Mouse (Mus musculus): ENCODE measurements at regions not wholly inside any gene's neighbourhood (a gene's known extent, or its start where the extent isn't known, plus 50 kb on each side); places are given as distances from the start of the nearest gene placed in this dataset.
A peak's percentile ranks its signal among the peaks of the same experiment; 100 is the strongest.

- DNase-seq (ENCODE audit: extremely low spot score in 1 of 2, low spot score in 1 of 2): no peak
Observed at GRCm38 (mm10) chr10:66337994-66338393, 757.9 kb upstream of the Jmjd1c start.

DNA sequence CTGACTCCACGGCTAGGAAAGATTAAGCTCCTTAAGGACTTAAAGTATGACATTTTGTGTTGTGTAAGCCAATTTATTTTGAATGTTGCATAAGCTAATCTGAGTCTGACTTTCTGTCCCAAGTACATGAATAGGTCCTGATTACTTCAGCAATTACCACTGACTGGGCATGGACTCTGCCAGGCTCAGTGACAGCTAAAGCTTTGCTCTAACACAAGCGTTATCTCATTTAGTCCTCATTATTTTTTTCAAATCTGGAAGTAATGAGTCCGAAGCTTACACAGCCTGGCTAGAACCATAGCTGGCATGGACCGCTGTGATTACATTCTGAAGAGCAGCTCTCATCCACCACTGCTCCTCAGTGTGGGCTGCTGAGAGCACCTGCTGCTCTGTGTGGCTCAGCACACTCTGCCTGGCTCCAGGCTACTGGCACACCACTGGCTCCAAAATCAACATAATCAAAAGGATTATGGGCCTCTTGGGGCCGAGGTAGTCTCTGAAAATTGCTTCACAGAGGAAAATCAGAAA is 753.0 kb upstream of the Jmjd1c start:
- DNase-seq (ENCODE audit: extremely low spot score in 1 of 2, low spot score in 1 of 2): no peak

GRCm38 (mm10) chr10:66348398-66348797 is 747.5 kb upstream of the Jmjd1c start:
- no peak for DNase-seq (ENCODE audit: extremely low spot score in 1 of 2, low spot score in 1 of 2)

DNA sequence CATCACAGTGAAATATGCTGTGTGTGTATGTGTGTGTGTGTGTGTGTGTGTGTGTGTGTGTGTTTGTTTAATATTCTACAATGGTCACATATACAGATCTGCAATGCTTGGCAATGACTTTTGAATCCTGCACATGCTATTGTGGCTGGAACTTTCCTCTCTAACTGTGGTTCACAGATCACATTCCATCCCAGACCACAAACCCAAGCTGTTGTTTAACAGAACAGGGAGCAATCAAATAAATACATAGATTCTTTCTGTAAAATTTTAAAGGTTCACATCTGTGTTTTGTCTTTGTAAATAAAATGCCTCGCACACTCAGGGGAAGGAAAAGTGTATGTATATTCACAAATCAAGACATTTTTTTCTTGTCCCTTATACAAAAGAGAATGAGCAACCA is 744.9 kb upstream of the Jmjd1c start:
- DNase-seq (ENCODE audit: extremely low spot score in 1 of 2, low spot score in 1 of 2): no peak

DNA sequence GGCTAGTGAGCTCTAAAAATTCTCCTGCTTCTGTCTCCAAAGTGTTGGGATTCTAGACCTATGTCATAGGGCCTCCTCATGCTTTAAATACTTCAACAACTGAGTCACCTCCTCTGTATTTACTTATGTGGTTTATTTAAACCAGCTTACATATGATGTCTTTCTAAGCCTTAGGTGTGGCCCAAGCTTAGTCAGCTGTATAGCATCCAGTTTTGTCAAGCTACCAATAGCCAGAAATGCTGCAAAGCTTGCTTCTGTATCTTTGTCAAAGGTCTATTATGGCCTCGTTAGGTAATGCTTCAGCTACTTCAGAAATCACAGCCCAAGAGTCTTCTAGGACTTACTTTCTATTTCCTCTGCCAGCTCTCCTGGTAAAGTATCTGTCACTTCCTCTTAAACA is 741.9 kb upstream of the Jmjd1c start:
- no peak for DNase-seq (ENCODE audit: extremely low spot score in 1 of 2, low spot score in 1 of 2)

DNA sequence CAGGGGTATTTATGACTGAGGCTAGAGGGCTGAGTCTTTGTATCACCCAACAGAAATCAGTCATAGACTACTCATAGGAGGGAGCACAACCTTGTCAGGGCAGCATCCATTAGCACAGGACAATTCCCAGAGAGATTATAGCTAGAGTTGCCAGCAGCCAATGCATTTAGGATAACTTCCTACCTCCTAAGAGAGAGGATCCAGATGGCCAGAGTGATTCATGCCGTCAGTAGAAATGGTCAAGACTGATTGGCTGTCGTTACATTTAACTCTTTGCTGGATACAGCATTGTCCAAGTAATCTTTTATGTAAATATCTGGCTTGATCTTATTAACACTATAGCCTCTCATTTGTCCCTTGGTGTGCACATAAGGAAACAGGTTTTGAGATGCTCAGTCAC is 740.9 kb upstream of the Jmjd1c start:
- DNase-seq (ENCODE audit: extremely low spot score in 1 of 2, low spot score in 1 of 2): no peak

GRCm38 (mm10) chr10:66357736-66358135 is 738.2 kb upstream of the Jmjd1c start:
- DNase-seq (ENCODE audit: extremely low spot score in 1 of 2, low spot score in 1 of 2): no peak

DNA sequence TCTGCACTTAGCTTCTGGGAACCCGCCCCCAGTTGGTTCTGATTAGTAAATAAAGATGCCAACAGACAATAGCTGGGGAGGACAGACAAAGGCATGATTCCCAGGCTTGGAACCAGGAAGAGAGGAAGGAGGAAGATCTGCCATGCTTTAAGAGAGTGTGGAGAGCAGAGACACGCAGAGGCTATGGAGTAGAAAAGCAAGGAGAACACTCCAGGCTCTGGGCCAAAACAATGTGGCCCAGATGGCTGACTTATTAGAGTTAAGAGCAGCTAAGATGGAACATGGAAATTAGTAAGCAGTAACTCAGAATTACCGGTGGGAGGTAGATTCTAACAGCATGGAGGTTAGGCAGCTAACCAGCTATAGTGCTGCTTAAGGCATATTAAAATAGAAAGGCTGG is 725.8 kb upstream of the Jmjd1c start:
- peak in 1 of 2 experiments; percentile 6 for DNase-seq (ENCODE audit: extremely low spot score in 1 of 2, low spot score in 1 of 2)

DNA sequence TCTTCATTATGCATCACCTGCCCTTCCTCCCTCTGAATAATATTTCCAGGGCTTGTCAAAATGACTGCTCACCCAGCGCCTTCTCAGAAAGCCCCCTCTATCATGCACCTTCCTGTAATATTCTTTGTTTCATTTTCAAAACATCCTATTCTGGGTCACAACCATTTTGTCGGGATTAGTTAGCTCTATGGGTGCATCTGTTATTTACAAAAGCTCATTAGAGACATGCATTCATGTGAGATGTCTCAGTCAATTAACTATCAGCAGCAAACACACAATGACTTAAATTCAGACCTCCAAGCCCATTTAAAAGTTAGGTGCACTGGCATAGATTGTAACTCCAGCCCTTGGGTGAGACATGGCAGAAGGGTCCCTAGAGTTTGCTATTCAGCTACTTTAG is 724.2 kb upstream of the Jmjd1c start:
- no peak for DNase-seq (ENCODE audit: extremely low spot score in 1 of 2, low spot score in 1 of 2)
